Mouse (Mus musculus) heart, embryonic 15.5 days (tissue): ENCODE data around the gene Gm45717. TPM values are rescaled to one million over a fixed set of nuclear protein-coding genes. Genes with fewer than 3 reads are reported as not detected.

Source experiments
- ATAC-seq: fragments of 200-750 bp; cut with Nextera tagmentation; replicated peaks from 2 replicates; pipeline ENCODE4 v1.8.0; 2017; ENCODE audit warnings: low read depth, moderate TSS enrichment; ENCODE audit not compliant: insufficient number of reproducible peaks, insufficient read depth, low FRiP score
- H3K27ac ChIP-seq: fragments of 300-500 bp; sonication (generic); 2 replicates; pipeline ENCODE4 v1.5.1; 2015; ENCODE audit warnings: mild to moderate bottlenecking, inconsistent platforms
- H3K27me3 ChIP-seq: fragments of 300-500 bp; sonication (generic); 2 replicates; pipeline ENCODE4 v1.6.1; 2015; ENCODE audit warnings: inconsistent platforms
- H3K36me3 ChIP-seq: fragments of 300-500 bp; sonication (generic); 2 replicates; pipeline ENCODE4 v1.6.1; 2015; ENCODE audit warnings: mild to moderate bottlenecking, inconsistent platforms
- H3K4me1 ChIP-seq: fragments of 300-500 bp; sonication (generic); replicated peaks from 2 replicates; pipeline ENCODE4 v1.6.1; 2015; ENCODE audit warnings: inconsistent platforms
- H3K4me2 ChIP-seq: fragments of 300-500 bp; sonication (generic); 2 replicates; pipeline ENCODE4 v1.6.1; 2015; ENCODE audit warnings: inconsistent platforms, mild to moderate bottlenecking, moderate library complexity
- H3K4me3 ChIP-seq: fragments of 300-500 bp; sonication (generic); 2 replicates; pipeline ENCODE4 v1.5.1; 2015; ENCODE audit warnings: mild to moderate bottlenecking, inconsistent platforms
- H3K9ac ChIP-seq: fragments of 300-500 bp; sonication (generic); 2 replicates; pipeline ENCODE4 v1.6.1; 2015; ENCODE audit warnings: mild to moderate bottlenecking, inconsistent platforms
- H3K9me3 ChIP-seq: fragments of 300-500 bp; sonication (generic); replicated peaks from 2 replicates; pipeline ENCODE4 v1.6.1; 2016; ENCODE audit warnings: inconsistent platforms
- WGBS: fragments of 180-500 bp; shearing (Covaris S2); methylation state at CpG from one replicate; pipeline ENCODE4 v1.1.7; 2015; ENCODE audit warnings: mixed read lengths; 5-methylcytosine and 5-hydroxymethylcytosine counted together
- polyA plus RNA-seq: library from polyadenylated mRNA; unstranded; fragments of >200 nt; fragmentation: Nextera tagmentation; extraction: Ambion mirVana; gene quantifications from 2 replicates; pipeline ENCODE4 v1.2.1, GENCODE M21; 2015

The Gm45717 gene
- polyA plus RNA-seq, 1 experiment from 2014 or later = not detected

DNA sequence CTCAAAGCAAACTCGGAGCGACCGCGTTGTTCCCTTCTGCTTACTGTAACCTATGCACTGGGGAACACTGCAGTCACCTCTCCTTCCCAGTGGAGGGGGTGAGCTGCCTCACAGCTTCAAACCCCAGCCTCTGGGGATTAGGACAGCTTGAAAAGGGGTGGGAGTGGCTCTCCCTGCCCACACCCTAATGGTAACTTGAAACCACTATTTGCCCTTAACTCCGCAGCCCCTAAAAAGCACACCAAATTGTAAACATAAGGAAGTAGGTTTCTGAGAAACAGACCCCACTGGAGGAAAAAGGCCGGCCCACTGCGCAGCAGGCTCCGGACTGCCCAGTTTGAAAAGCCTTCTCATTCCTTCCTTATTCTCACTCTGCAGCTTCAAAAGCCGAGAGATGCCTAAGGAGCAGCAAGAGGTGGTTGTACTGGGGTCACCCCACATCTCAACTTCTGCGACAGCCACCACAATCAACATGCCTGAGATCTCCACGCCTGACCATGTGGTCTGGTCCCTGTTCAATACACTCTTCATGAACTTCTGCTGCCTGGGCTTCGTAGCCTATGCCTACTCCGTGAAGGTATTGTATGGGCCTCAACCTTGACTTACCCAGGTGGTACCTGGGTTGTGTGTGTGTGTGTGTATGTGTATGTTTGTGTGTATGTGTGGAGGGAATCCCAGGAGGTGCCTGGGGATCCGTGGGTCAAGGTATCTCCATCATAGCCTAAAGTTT, 12.3 kb upstream of the Gm45717 start:
- Histone ChIP-seq H3K36me3 (no peaks in the 10 kb centered on the region), H3K4me2 (no peak overlapping the region), H3K4me1 (peaks cover 7% of the 10 kb centered on the region; the same call in 1 of the 2 replicates), H3K4me3 (no peak overlapping the region), H3K27me3 (peaks cover 12% of the 10 kb centered on the region), H3K27ac (no peak overlapping the region), H3K9me3 (no peaks in the 10 kb centered on the region), H3K9ac (no peak overlapping the region)
- WGBS = 14% methylated on average over 14 of the region's 14 CpGs
- no peak for ATAC-seq

DNA sequence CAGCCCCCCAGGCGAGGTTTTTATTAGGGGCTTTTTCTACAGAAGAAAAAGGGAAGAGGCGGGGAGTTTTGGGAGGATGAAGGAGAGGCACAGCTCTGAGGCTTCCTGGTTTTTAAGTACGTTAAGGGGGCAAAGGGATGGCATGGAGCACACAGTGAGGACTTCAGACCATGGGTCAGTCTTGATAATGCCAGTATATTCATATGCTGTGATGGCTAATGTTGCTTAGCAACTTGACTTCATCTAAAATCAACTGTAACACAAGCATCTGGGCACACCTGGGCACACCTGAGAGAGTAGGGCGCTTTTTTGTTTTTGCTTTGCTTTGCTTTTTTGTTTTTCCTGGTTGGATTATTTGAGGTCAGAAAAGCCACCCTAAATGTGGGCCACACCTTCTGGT, 11.2 kb upstream of the Gm45717 start, which contains the start of gene Ifitm1:
Gene Ifitm1 (plus strand): TSS at position 301 of the 400 bp plus-strand sequence.
- WGBS = 83% methylated on average over 4 of the region's 4 CpGs
- Histone ChIP-seq H3K9ac (no peak within 1 kb of the TSS), H3K9me3 (no peaks in the 10 kb centered on the region), H3K4me1 (peaks cover 7% of the 10 kb centered on the region; the same call in 1 of the 2 replicates), H3K4me3 (no peak within 1 kb of the TSS), H3K4me2 (no peak within 1 kb of the TSS), H3K27me3 (peaks cover 12% of the 10 kb centered on the region), H3K36me3 (no peaks in the 10 kb centered on the region), H3K27ac (no peak within 1 kb of the TSS)
- no peak for ATAC-seq

DNA sequence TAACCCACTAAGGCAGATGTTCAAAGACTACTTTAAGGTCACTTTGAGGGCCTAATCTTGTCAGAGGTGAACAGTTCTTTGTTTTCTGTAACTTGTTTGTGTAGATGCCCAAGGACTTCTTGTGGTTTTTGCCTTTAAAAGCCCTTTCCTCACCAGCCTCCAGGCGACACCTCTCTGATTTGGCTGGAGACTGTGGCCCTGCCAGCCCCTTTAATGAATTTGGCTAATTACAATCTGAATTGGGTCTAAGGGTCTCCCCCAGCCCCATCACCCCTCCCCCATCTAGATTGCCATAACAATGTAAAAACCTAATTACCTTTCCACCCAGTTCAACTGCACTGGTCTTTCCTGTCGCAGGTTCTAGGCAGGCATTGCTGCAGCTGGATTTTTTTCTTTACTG, 7.0 kb upstream of the Gm45717 start:
- no peaks in the 10 kb centered on the region for H3K36me3 ChIP-seq
- H3K4me2 ChIP-seq = no peak overlapping the region
- H3K27ac ChIP-seq = no peak overlapping the region
- H3K4me3 ChIP-seq = no peak overlapping the region
- 67% methylated on average over 2 of the region's 2 CpGs for WGBS
- H3K27me3 ChIP-seq = peaks cover 14% of the 10 kb centered on the region
- H3K4me1 ChIP-seq = no peaks in the 10 kb centered on the region
- no peaks in the 10 kb centered on the region for H3K9me3 ChIP-seq
- ATAC-seq = no peak
- no peak overlapping the region for H3K9ac ChIP-seq

DNA sequence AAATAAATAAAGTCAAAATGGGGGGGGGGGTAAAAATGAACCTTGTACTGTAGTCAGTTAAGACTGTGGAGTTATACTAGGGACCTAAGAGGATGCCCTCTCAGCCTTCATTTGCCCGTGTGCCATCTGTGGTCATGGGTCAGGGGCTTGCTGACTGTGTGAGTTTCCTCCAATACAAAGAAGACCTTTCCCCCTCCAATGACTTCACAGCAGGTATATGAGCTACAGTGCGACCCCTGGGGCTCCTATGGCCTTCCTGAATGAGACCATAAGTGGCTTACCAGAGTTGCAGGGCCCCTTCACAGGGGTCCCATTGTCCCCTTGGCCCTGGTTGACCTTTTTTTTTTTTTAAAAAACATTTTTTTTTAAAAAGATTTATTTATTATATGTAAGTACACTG, 5.7 kb upstream of the Gm45717 start:
- peaks cover 5% of the 10 kb centered on the region for H3K4me1 ChIP-seq
- no peak overlapping the region for H3K9ac ChIP-seq
- H3K4me3 ChIP-seq = no peak overlapping the region
- H3K4me2 ChIP-seq = no peak overlapping the region
- H3K36me3 ChIP-seq = no peaks in the 10 kb centered on the region
- no peaks in the 10 kb centered on the region for H3K9me3 ChIP-seq
- H3K27me3 ChIP-seq = peaks cover 7% of the 10 kb centered on the region
- WGBS = 71% methylated on average over 2 of the region's 2 CpGs
- no peak for ATAC-seq
- no peak overlapping the region for H3K27ac ChIP-seq

DNA sequence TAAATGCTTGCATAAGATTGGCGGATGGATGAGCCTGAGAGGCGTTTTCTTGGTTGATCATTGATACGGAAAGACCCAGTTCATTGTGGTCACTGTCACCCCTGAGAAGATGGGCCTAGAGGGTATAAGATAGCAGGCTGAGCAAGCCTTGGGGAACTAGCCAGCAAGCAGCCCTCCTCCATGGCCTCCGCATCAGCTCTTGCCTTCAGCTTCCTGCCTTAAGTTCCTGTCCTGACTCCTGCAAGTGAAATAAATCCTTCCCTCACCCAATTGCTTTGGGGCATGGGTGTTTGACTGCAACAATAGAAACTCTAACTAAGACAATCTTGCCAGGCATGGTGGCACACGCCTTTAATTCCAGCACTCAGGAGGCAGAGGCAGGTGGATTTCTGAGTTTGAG, 4.3 kb upstream of the Gm45717 start:
- no peak for ATAC-seq
- Histone ChIP-seq H3K4me2 (no peak overlapping the region), H3K9ac (no peak overlapping the region), H3K27ac (no peak overlapping the region), H3K27me3 (peaks cover 7% of the 10 kb centered on the region), H3K9me3 (no peaks in the 10 kb centered on the region), H3K36me3 (no peaks in the 10 kb centered on the region), H3K4me3 (no peak overlapping the region), H3K4me1 (peaks cover 15% of the 10 kb centered on the region)
- 73% methylated on average over 5 of the region's 5 CpGs for WGBS

DNA sequence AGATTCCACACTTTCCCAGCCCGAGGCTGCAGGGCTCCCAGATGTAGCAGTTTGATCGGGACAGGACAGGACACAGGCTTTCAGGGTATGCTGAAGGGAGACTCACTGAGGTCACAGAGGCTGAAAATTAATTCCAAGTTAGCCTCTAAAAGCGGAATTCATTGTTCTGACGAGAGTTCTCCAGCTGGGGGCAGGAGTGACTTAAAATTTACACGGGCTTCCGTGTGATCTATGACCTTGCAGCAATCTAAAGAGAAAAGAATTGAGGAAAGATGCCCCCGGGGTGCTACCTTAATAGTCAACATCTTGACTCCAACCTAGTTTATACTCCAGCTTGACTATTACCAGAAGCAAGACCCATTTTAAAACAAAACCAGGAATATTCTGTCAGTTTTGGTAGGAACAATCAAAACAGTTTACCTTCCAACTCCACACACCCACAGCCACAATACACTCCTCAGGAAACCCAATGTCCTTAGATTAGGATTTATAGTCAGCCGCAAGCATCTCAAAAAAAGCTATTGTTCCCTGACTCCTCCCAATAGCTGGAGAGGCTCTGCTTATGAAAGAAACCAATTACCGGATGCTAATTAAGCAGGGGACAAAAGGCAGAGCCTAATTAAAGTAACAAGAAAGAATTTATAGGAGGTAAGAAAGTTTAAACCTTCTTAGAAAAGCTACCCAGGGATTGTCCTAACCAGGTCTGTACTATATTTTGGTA, 3.6 kb upstream of the Gm45717 start:
- Histone ChIP-seq H3K4me1 (peaks cover 22% of the 10 kb centered on the region), H3K36me3 (no peaks in the 10 kb centered on the region), H3K27ac (no peak overlapping the region), H3K4me3 (no peak overlapping the region), H3K9ac (no peak overlapping the region), H3K9me3 (no peaks in the 10 kb centered on the region), H3K4me2 (no peak overlapping the region), H3K27me3 (peaks cover 7% of the 10 kb centered on the region)
- 14% methylated on average over 9 of the region's 9 CpGs for WGBS
- no peak for ATAC-seq

DNA sequence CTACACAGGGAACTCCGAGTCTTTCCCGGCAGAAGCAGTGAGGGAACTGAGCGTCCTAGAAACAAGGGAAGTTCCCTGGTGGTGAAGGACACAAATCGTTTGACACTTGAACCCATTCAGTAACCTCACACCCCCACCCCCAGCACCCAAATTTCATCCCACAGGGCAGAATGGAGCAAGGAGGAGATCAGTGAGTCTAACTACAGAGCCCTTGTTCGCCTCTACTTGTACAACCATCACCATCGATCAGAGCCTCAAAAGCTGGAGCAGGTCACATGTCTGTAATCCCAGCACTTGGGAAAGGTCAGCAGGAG, 776 bp upstream of the Gm45717 start:
- Histone ChIP-seq H3K27ac (peak overlapping the region; percentile 90), H3K4me3 (no peak overlapping the region), H3K27me3 (peaks cover 7% of the 10 kb centered on the region), H3K9ac (no peak overlapping the region), H3K4me1 (peaks cover 41% of the 10 kb centered on the region), H3K36me3 (no peaks in the 10 kb centered on the region), H3K4me2 (peak overlapping the region; percentile 66), H3K9me3 (no peaks in the 10 kb centered on the region)
- WGBS = 43% methylated on average over 6 of the region's 6 CpGs
- ATAC-seq = no peak

DNA sequence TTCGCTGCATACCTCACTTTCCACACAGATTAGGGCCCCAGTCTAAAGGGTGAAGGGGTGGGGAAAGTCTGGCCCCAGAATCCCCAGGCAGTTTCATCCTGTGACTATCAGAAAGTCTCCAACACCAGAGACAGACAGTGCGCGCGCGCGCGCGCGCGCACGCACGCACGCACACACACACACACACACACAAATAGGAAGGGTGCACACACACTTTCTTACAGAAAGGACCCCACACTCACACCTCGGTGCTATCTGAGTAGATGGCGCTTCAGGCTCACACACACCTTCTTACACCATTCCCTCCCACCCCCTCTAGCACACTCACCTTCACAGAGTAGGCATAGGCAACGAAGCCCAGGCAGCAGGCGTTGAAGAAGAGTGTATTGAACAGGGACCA, 395 bp downstream of the Gm45717 start:
- H3K4me2 ChIP-seq = peak overlapping the region; percentile 66
- peak overlapping the region; percentile 90 for H3K27ac ChIP-seq
- peak overlapping the region; percentile 58 for H3K4me3 ChIP-seq
- H3K9me3 ChIP-seq = no peaks in the 10 kb centered on the region
- H3K36me3 ChIP-seq = no peaks in the 10 kb centered on the region
- ATAC-seq = 0 out of 2 replicates have a peak, but pooled peaks have one; percentile 15
- peaks cover 52% of the 10 kb centered on the region for H3K4me1 ChIP-seq
- H3K27me3 ChIP-seq = peaks cover 7% of the 10 kb centered on the region
- peak overlapping the region; percentile 57 for H3K9ac ChIP-seq
- 3% methylated on average over 17 of the region's 17 CpGs for WGBS

DNA sequence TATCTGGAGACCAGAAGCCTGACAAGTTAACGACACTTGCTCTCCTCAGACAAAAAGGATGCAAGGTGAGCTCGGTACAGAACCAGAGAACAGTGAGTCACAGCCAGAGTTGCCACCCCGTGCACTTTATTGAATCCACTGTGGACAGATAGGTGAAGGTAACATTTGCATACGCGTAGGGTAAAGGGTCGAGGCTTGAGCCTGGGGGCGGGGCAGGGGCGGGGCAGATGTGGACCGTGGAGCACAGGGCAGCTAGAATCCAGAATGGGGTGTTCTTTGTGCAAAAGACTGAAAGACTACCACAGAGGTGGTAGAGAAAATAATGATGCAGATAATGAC, 1.0 kb downstream of the Gm45717 start:
- peak overlapping the region; percentile 66 for H3K4me2 ChIP-seq
- H3K4me3 ChIP-seq = peak overlapping the region; percentile 58
- H3K27ac ChIP-seq = peak overlapping the region; percentile 90
- WGBS = 5% methylated on average over 9 of the region's 9 CpGs
- no peak for ATAC-seq
- no peaks in the 10 kb centered on the region for H3K36me3 ChIP-seq
- peaks cover 7% of the 10 kb centered on the region for H3K27me3 ChIP-seq
- peaks cover 59% of the 10 kb centered on the region for H3K4me1 ChIP-seq
- peak overlapping the region; percentile 57 for H3K9ac ChIP-seq
- H3K9me3 ChIP-seq = no peaks in the 10 kb centered on the region

DNA sequence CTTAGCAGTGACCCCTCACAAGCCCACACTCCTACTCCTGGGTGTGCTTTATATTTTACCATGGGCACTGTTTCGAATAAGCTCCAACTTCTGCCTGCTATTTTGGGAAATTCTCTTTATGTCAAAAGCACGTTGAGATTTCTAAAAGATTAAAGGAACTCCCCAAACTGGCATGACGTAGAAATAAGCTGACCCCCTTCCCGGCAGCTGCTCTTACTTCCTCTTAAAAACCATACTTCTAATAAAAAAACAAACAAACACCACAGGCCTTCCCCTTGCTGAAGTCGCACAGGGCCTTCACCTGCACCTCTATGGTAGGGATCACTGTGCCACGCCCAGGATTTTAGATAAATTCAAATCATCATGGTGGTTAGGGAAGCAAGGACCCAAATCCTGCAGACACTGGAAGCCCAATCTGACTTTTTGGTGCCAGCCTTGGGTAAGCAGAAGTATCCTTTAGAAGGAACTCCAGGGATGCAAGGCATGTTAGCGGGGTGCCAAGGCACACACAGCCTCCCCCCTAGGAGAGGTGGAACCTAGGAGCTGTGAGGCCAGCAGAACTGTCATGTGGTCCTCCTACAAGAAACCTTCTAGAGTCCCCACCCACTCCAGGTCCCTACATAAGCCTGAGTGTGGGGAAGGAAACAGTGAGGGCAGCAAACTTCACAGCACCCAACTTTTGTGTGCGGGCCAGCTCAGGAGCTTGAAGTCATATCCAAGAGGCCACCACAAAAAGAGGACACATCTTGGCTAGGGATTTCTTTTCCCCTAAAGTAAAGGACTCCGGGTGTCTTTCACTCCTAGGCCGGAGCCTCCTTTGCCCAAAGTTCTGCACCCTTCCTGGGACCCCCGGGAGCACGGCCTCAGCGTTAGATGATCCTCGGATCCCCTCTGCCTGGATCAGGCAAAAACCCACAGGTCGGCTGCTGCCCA, 1.7 kb downstream of the Gm45717 start:
- Histone ChIP-seq H3K4me1 (peaks cover 59% of the 10 kb centered on the region), H3K27ac (peak overlapping the region; percentile 90; the same call in 1 of the 2 replicates), H3K9me3 (no peaks in the 10 kb centered on the region), H3K36me3 (no peaks in the 10 kb centered on the region; the same call in 1 of the 2 replicates), H3K4me3 (peak overlapping the region; percentile 58), H3K27me3 (peaks cover 7% of the 10 kb centered on the region), H3K4me2 (peak overlapping the region; percentile 66), H3K9ac (peak overlapping the region; percentile 57)
- 51% methylated on average over 15 of the region's 15 CpGs for WGBS
- ATAC-seq = no peak

DNA sequence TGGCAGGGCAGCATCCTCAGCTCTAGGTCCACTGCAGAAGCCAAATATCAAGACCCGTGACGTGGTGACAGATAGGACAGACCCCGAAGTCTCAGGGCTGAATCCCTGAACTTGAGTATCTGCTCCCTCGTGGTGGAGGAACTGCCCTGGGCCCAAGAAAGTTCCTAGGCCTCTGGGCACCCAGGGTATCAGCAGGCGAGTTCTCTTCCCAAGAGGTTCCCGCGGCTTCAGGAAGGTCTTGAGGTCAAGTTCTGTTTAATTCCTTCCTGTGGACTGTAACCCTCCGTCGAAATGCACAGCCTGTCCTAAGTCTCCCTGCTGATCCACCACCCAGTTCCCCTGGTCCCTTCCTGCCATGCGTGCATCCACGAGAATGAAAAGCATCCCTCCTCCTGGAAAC, 2.6 kb downstream of the Gm45717 start:
- WGBS = 71% methylated on average over 11 of the region's 11 CpGs
- H3K9ac ChIP-seq = no peak overlapping the region
- H3K9me3 ChIP-seq = no peaks in the 10 kb centered on the region
- H3K4me2 ChIP-seq = peak overlapping the region; percentile 66
- no peaks in the 10 kb centered on the region; the same call in 1 of the 2 replicates for H3K36me3 ChIP-seq
- no peak for ATAC-seq
- no peak overlapping the region for H3K27ac ChIP-seq
- peak overlapping the region; percentile 8; the same call in 1 of the 2 replicates for H3K4me3 ChIP-seq
- peaks cover 61% of the 10 kb centered on the region for H3K4me1 ChIP-seq
- H3K27me3 ChIP-seq = peaks cover 3% of the 10 kb centered on the region
